Mouse (Mus musculus) liver, postnatal 0 days (tissue): Measurements from ENCODE around the gene Tnnt2.

Source experiments
- CTCF ChIP-seq: sonication (generic); IDR thresholded peaks from 2 replicates; pipeline ENCODE4 v1.5.1; 2016; ENCODE audit warnings: antibody characterized with exemption, low read depth
- EP300 ChIP-seq: IDR thresholded peaks from 2 replicates; pipeline ENCODE4 v1.6.1; 2016; ENCODE audit warnings: antibody characterized with exemption, low read depth, mild to moderate bottlenecking

- TF ChIP-seq CTCF, result no peak
- no peak for TF ChIP-seq EP300
Measured at GRCm38 (mm10) chr1:135835716-135836483, at the start of gene Tnnt2.
